26 mouse cellular contexts compared by ENCODE assay signal in the genomic region with DNA sequence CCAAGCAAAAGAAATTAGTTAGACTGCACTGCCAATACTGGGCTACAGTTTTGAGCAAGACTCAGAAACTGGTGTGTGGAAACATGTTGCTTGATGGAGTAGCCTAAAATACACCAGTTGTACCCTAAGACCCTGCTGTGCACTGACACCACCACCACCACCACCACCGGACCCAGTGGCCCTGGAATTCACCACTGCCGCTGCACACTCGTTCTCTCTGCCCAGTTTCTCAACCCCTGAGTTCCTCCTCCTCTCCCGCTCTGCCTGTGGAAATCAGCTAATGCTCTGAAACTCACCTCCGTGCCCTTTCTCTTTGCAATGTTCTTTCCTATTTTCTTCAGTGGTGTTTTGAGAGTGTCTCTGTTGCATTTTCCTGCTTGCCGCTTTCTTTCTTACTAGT. TPM values are rescaled to one million over a fixed set of nuclear protein-coding genes. Genes with fewer than 3 reads are reported as not detected.
"Had no signal": no experiment of that assay in that cellular context is flagged by ENCODE, and none has a peak within 500 bp of the region (broad histone marks: within the 10 kb centered on the region; RNA-seq: fewer than 3 reads in every experiment).

No protein-coding gene starts in this region.

- H3K27ac ChIP-seq: kidney, postnatal 0 days; liver, embryonic 14.5 days; midbrain, embryonic 12.5 days; midbrain, embryonic 15.5 days; stomach, postnatal 0 days had no signal

- H3K4me2 ChIP-seq: midbrain, embryonic 12.5 days; midbrain, embryonic 15.5 days had no signal

- ATAC-seq: intestine, postnatal 0 days; midbrain, embryonic 15.5 days had no signal

- DNase-seq: kidney, adult 2 months; kidney, postnatal 36 days; lung, postnatal 14 days; lung, postnatal 4 days; right cerebral cortex, adult 18-20 months; right cerebral cortex, postnatal 14 days; right cerebral cortex, postnatal 4 days; thymus, adult 2 months; thymus, postnatal 14 days; thymus, postnatal 4 days had no signal

- H3K4me1 ChIP-seq: midbrain, embryonic 12.5 days; midbrain, embryonic 15.5 days had no signal

- H3K27me3 ChIP-seq: midbrain, embryonic 12.5 days; midbrain, embryonic 15.5 days had no signal

- H3K4me3 ChIP-seq: midbrain, embryonic 12.5 days; midbrain, embryonic 15.5 days had no signal

- H3K9ac ChIP-seq: liver, embryonic 14.5 days; midbrain, embryonic 12.5 days; midbrain, embryonic 15.5 days had no signal

- H3K36me3 ChIP-seq: midbrain, embryonic 12.5 days; midbrain, embryonic 15.5 days had no signal

- H3K9me3 ChIP-seq: midbrain, embryonic 12.5 days; midbrain, embryonic 15.5 days had no signal

RNA-seq across cellular contexts. Expression of a gene that starts 5.7 kb away (rescaled TPM):
- total RNA-seq: liver, adult 2 months had no signal
- polyA plus RNA-seq: kidney, embryonic 14.5 days; limb, embryonic 11.5 days; liver, adult 2 months; midbrain, embryonic 12.5 days; midbrain, embryonic 15.5 days; neural tube, embryonic 11.5 days; neural tube, embryonic 14.5 days; stomach, embryonic 14.5 days had no signal

RNA-seq across cellular contexts. Expression of a gene that starts 59.8 kb away (rescaled TPM):
- total RNA-seq: layer of hippocampus, postnatal 14 days; left cerebral cortex, adult 8-10 months; left cerebral cortex, postnatal 25 days; liver, adult 2 months had no signal
- polyA plus RNA-seq: intestine, postnatal 0 days; kidney, adult 2 months; kidney, embryonic 14.5 days; kidney, postnatal 0 days; limb, embryonic 14.5 days; liver, adult 2 months; liver, embryonic 14.5 days; midbrain, embryonic 12.5 days; midbrain, embryonic 15.5 days; neural tube, embryonic 11.5 days; neural tube, embryonic 14.5 days; stomach, embryonic 14.5 days; stomach, postnatal 0 days; thymus, adult 2 months had no signal
